Mouse (Mus musculus) liver, adult 2 months (tissue): ENCODE results near the gene Epas1. TPM values are rescaled to one million over a fixed set of nuclear protein-coding genes. Genes with fewer than 3 reads are reported as not detected.

Source experiments
- DNase-seq: peaks from one replicate; pipeline ENCODE4 v3.0.0-alpha.2; 2011; ENCODE audit warnings: low read depth, low spot score; ENCODE audit errors: extremely low read depth
- H3K27ac ChIP-seq: fragments of 200-500 bp; replicated peaks from 2 replicates; pipeline ENCODE4 v1.5.1; 2012; ENCODE audit warnings: low read depth, mild to moderate bottlenecking, control low read depth, inconsistent platforms, low read length; ENCODE audit not compliant: insufficient read depth
- H3K27me3 ChIP-seq: fragments of 200-500 bp; 2 replicates; pipeline ENCODE4 v1.6.1; 2012; ENCODE audit warnings: mild to moderate bottlenecking, moderate library complexity, low read length, inconsistent platforms; ENCODE audit not compliant: control insufficient read depth, insufficient read depth
- H3K36me3 ChIP-seq: fragments of 200-500 bp; 2 replicates; pipeline ENCODE4 v1.6.1; 2012; ENCODE audit warnings: low read length, inconsistent platforms; ENCODE audit not compliant: control insufficient read depth, insufficient read depth
- H3K4me1 ChIP-seq: fragments of 200-500 bp; 2 replicates; pipeline ENCODE4 v1.6.1; 2011; ENCODE audit warnings: low read length; ENCODE audit not compliant: control insufficient read depth, insufficient read depth
- H3K4me3 ChIP-seq: fragments of 200-500 bp; 2 replicates; pipeline ENCODE4 v1.5.1; 2011; ENCODE audit warnings: low read depth, mild to moderate bottlenecking, control low read depth, low read length, moderate library complexity; ENCODE audit not compliant: insufficient read depth
- H3K79me2 ChIP-seq: fragments of 200-500 bp; 2 replicates; pipeline ENCODE4 v1.6.1; 2012; ENCODE audit warnings: inconsistent platforms, mild to moderate bottlenecking, low read length, moderate library complexity; ENCODE audit not compliant: control insufficient read depth, insufficient read depth
- H3K9ac ChIP-seq: fragments of 200-500 bp; 2 replicates; pipeline ENCODE4 v1.6.1; 2012; ENCODE audit warnings: low read depth, mild to moderate bottlenecking, control low read depth, inconsistent platforms, low read length
- CTCF ChIP-seq: fragments of 200-500 bp; IDR thresholded peaks from 2 replicates; pipeline ENCODE4 v1.5.1; 2011; ENCODE audit warnings: low read depth, low read length, control low read depth
- POLR2A ChIP-seq: fragments of 200-500 bp; IDR thresholded peaks from 2 replicates; pipeline ENCODE4 v1.6.1; 2011; ENCODE audit warnings: low read length, control low read depth; ENCODE audit not compliant: insufficient read depth; ENCODE audit errors: extremely low read depth
- WGBS: fragments of 180-500 bp; shearing (Covaris S2); methylation state at CpG from one replicate; pipeline ENCODE4 v1.1.7; 2018; 5-methylcytosine and 5-hydroxymethylcytosine counted together
- polyA plus RNA-seq: library from polyadenylated mRNA; depleted of rRNA; stranded (reverse); fragments of >200 nt; gene quantifications from 2 replicates; pipeline ENCODE4 v1.2.3, GENCODE M21; 2012
- total RNA-seq: library from RNA; depleted of rRNA; stranded (reverse); fragments of >200 nt; gene quantifications from 2 replicates; pipeline ENCODE4 v1.2.3, GENCODE M21; 2014

Epas1 gene
- total and polyA plus RNA-seq, 2 experiments = 34.8 to 41.3 TPM

- H3K27me3 ChIP-seq = no peaks in the 10 kb centered on the region
- no peak overlapping the region for H3K27ac ChIP-seq
- no peak for DNase-seq
- peaks cover 20% of the 10 kb centered on the region; the same call in 1 of the 2 replicates for H3K79me2 ChIP-seq
- H3K36me3 ChIP-seq = no peaks in the 10 kb centered on the region
- 97% methylated on average over 10 of the region's 10 CpGs for WGBS
- H3K4me1 ChIP-seq = peaks cover 12% of the 10 kb centered on the region
- H3K4me3 ChIP-seq = no peak overlapping the region
- no peak overlapping the region for H3K9ac ChIP-seq
- no peak for TF ChIP-seq POLR2A
- no peak for TF ChIP-seq CTCF
These were observed 2.1 kb upstream of the Epas1 start for GRCm38 (mm10) chr17:86751373-86751871.

- Histone ChIP-seq H3K36me3 (no peaks in the 10 kb centered on the region), H3K79me2 (peaks cover 33% of the 10 kb centered on the region; the same call in 1 of the 2 replicates), H3K9ac (peak overlapping the region; percentile 81), H3K4me3 (peak overlapping the region; percentile 89), H3K27ac (peak overlapping the region; percentile 91), H3K27me3 (no peaks in the 10 kb centered on the region), H3K4me1 (peaks cover 28% of the 10 kb centered on the region)
- under 1% methylated on average over 55 of the region's 55 CpGs for WGBS
- TF ChIP-seq POLR2A (peak; percentile 94), CTCF (no peak)
- peak; percentile 91 for DNase-seq
These were observed 668 bp downstream of the Epas1 start for GRCm38 (mm10) chr17:86753931-86754805.

GRCm38 (mm10) chr17:86754806-86755571 lies 1.5 kb downstream of the Epas1 start:
- peak overlapping the region; percentile 89 for H3K4me3 ChIP-seq
- H3K27ac ChIP-seq = peak overlapping the region; percentile 91
- peaks cover 29% of the 10 kb centered on the region for H3K4me1 ChIP-seq
- WGBS = under 1% methylated on average over 52 of the region's 52 CpGs
- H3K79me2 ChIP-seq = peaks cover 38% of the 10 kb centered on the region; the same call in 1 of the 2 replicates
- H3K27me3 ChIP-seq = no peaks in the 10 kb centered on the region
- no peak for TF ChIP-seq CTCF
- TF ChIP-seq POLR2A = no peak
- H3K9ac ChIP-seq = peak overlapping the region; percentile 81
- DNase-seq = peak; percentile 79
- H3K36me3 ChIP-seq = no peaks in the 10 kb centered on the region

- H3K9ac ChIP-seq = peak overlapping the region; percentile 81
- TF ChIP-seq POLR2A = no peak
- TF ChIP-seq CTCF = no peak
- no peaks in the 10 kb centered on the region for H3K27me3 ChIP-seq
- H3K36me3 ChIP-seq = peaks cover 3% of the 10 kb centered on the region; the same call in 1 of the 2 replicates
- DNase-seq = peak; percentile 59
- peaks cover 31% of the 10 kb centered on the region for H3K4me1 ChIP-seq
- peaks cover 42% of the 10 kb centered on the region; the same call in 1 of the 2 replicates for H3K79me2 ChIP-seq
- H3K27ac ChIP-seq = peak overlapping the region; percentile 91
- peak overlapping the region; percentile 89 for H3K4me3 ChIP-seq
- 6% methylated on average over 11 of the region's 11 CpGs for WGBS
These were observed 2.2 kb downstream of the Epas1 start for GRCm38 (mm10) chr17:86755581-86756195.

GRCm38 (mm10) chr17:86757621-86758020 lies 4.1 kb downstream of the Epas1 start:
- Histone ChIP-seq H3K79me2 (peaks cover 56% of the 10 kb centered on the region), H3K36me3 (peaks cover 4% of the 10 kb centered on the region; the same call in 1 of the 2 replicates), H3K27ac (peak overlapping the region; percentile 54), H3K4me3 (no peak overlapping the region), H3K9ac (no peak overlapping the region), H3K27me3 (no peaks in the 10 kb centered on the region), H3K4me1 (peaks cover 39% of the 10 kb centered on the region)
- peak; percentile 90 for DNase-seq
- TF ChIP-seq CTCF = no peak
- no peak for TF ChIP-seq POLR2A
- 6% methylated on average over 2 of the region's 2 CpGs for WGBS
